In the genomic region with DNA sequence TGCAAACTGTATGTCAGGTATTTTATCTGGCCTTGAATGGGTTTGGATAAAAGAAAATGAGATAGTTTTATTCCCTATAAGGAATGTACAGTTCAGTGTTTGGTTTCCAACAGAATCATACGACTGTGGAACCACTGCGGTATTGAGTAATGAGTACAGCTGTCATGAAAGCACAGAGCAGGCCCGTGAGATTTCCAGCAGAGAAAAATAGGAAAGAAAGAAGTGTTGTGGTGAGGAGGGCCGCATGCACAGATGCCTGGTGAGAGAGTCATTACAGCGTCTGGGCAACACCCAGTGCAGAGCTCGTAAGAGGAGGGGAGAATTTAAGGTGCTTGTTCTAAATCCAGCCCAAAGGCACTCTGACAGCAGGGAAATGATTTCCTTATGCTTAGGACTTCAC, we compare ENCODE assay signal across 6 mouse cellular contexts.
"Had no signal": no experiment of that assay in that cellular context is flagged by ENCODE, and none has a peak within 500 bp of the region (broad histone marks: within the 10 kb centered on the region; RNA-seq: fewer than 3 reads in every experiment).

No protein-coding gene starts in this region.

- H3K27me3 ChIP-seq: limb, embryonic 15.5 days; liver, embryonic 12.5 days; midbrain, embryonic 15.5 days; neural tube, embryonic 13.5 days had no signal

- H3K4me1 ChIP-seq: limb, embryonic 15.5 days; midbrain, embryonic 15.5 days; neural tube, embryonic 13.5 days had no signal

- H3K27ac ChIP-seq: limb, embryonic 15.5 days; liver, embryonic 12.5 days; midbrain, embryonic 10.5 days; midbrain, embryonic 15.5 days; neural tube, embryonic 13.5 days had no signal

- H3K4me3 ChIP-seq: limb, embryonic 15.5 days; liver, embryonic 12.5 days; midbrain, embryonic 10.5 days; midbrain, embryonic 15.5 days; neural tube, embryonic 13.5 days had no signal

- H3K9me3 ChIP-seq: limb, embryonic 15.5 days; liver, embryonic 12.5 days; midbrain, embryonic 10.5 days; midbrain, embryonic 15.5 days; neural tube, embryonic 13.5 days had no signal

- H3K9ac ChIP-seq: limb, embryonic 15.5 days; liver, embryonic 12.5 days; lung, embryonic 14.5 days; midbrain, embryonic 15.5 days; neural tube, embryonic 13.5 days had no signal

- H3K4me2 ChIP-seq: limb, embryonic 15.5 days; liver, embryonic 12.5 days; lung, embryonic 14.5 days; midbrain, embryonic 15.5 days; neural tube, embryonic 13.5 days had no signal
